Mouse (Mus musculus) embryonic facial prominence, embryonic 14.5 days (tissue): ENCODE measurements around the gene Itpkb. TPM values are rescaled to one million over a fixed set of nuclear protein-coding genes. Genes with fewer than 3 reads are reported as not detected.
A peak's percentile ranks its signal among the peaks of the same experiment; 100 is the strongest.

Experiments used
- ATAC-seq: fragments of 200-750 bp; cut with Nextera tagmentation; 2 replicates; pipeline ENCODE4 v1.8.0; 2017; ENCODE audit warnings: low read depth, moderate number of reproducible peaks, moderate TSS enrichment
- DNase-seq: peaks from one replicate; pipeline ENCODE4 v3.0.0-alpha.2; 2015; ENCODE audit warnings: low spot score
- H3K27ac ChIP-seq: fragments of 300-500 bp; sonication (generic); replicated peaks from 2 replicates; pipeline ENCODE4 v1.5.1; 2014; ENCODE audit warnings: low read depth, mild to moderate bottlenecking, low read length, moderate library complexity
- H3K27me3 ChIP-seq: fragments of 300-500 bp; sonication (generic); replicated peaks from 2 replicates; pipeline ENCODE4 v1.6.1; 2014; ENCODE audit warnings: low read length; ENCODE audit not compliant: control insufficient read depth, insufficient read depth
- H3K36me3 ChIP-seq: fragments of 300-500 bp; sonication (generic); 2 replicates; pipeline ENCODE4 v1.6.1; 2014; ENCODE audit warnings: low read length, mixed read lengths; ENCODE audit not compliant: control insufficient read depth, insufficient read depth
- H3K4me1 ChIP-seq: fragments of 300-500 bp; sonication (generic); 2 replicates; pipeline ENCODE4 v1.6.1; 2014; ENCODE audit warnings: antibody characterized with exemption, low read length; ENCODE audit not compliant: control insufficient read depth, insufficient read depth
- H3K4me2 ChIP-seq: fragments of 300-500 bp; sonication (generic); 2 replicates; pipeline ENCODE4 v1.6.1; 2014; ENCODE audit warnings: low read depth, mild to moderate bottlenecking, low read length, moderate library complexity, mixed read lengths
- H3K4me3 ChIP-seq: fragments of 300-500 bp; sonication (generic); 2 replicates; pipeline ENCODE4 v1.5.1; 2014; ENCODE audit warnings: low read depth, mild to moderate bottlenecking, low read length
- H3K9ac ChIP-seq: fragments of 300-500 bp; sonication (generic); 2 replicates; pipeline ENCODE4 v1.6.1; 2014; ENCODE audit warnings: low read depth, mild to moderate bottlenecking, low read length, moderate library complexity, mixed read lengths
- H3K9me3 ChIP-seq: fragments of 300-500 bp; sonication (generic); 2 replicates; pipeline ENCODE4 v1.6.1; 2016; ENCODE audit warnings: low read length; ENCODE audit not compliant: control insufficient read depth
- WGBS: fragments of 180-500 bp; shearing (Covaris S2); extraction: QIAGEN DNeasy Blood & Tissue Kit; methylation state at CpG from one replicate; pipeline ENCODE4 v1.1.7; 2014; 5-methylcytosine and 5-hydroxymethylcytosine counted together
- polyA plus RNA-seq: library from polyadenylated mRNA; unstranded; fragments of >200 nt; fragmentation: Nextera tagmentation; extraction: Ambion mirVana; gene quantifications from 2 replicates; pipeline ENCODE4 v1.2.1, GENCODE M21; 2014

The Itpkb gene
- polyA plus RNA-seq, 1 experiment from 2014 or later = 7.6 TPM

- no peak for DNase-seq
- peak; percentile 2; the same call in 1 of the 2 replicates for ATAC-seq
- peak overlapping the region; percentile 65; the same call in 1 of the 2 replicates for H3K9ac ChIP-seq
- H3K27ac ChIP-seq = peak overlapping the region; percentile 89
- no peaks in the 10 kb centered on the region for H3K36me3 ChIP-seq
- H3K27me3 ChIP-seq = no peaks in the 10 kb centered on the region
- peaks cover 28% of the 10 kb centered on the region for H3K4me1 ChIP-seq
- no peaks in the 10 kb centered on the region for H3K9me3 ChIP-seq
- peak overlapping the region; percentile 44 for H3K4me3 ChIP-seq
- H3K4me2 ChIP-seq = peak overlapping the region; percentile 73
- 26% methylated on average over 2 of the region's 2 CpGs for WGBS
Observed at GRCm38 (mm10) chr1:180364720-180365119, 34.4 kb downstream of the Itpkb start.

- WGBS = 2% methylated on average over 29 of the region's 29 CpGs
- H3K4me1 ChIP-seq = peaks cover 28% of the 10 kb centered on the region
- H3K27ac ChIP-seq = peak overlapping the region; percentile 89
- ATAC-seq (peak; percentile 98), DNase-seq (peak; percentile 96)
- H3K27me3 ChIP-seq = no peaks in the 10 kb centered on the region
- H3K4me3 ChIP-seq = peak overlapping the region; percentile 44
- H3K36me3 ChIP-seq = no peaks in the 10 kb centered on the region
- no peaks in the 10 kb centered on the region for H3K9me3 ChIP-seq
- H3K4me2 ChIP-seq = peak overlapping the region; percentile 73
- H3K9ac ChIP-seq = peak overlapping the region; percentile 65
Observed at GRCm38 (mm10) chr1:180365180-180365810, 35.0 kb downstream of the Itpkb start.

GRCm38 (mm10) chr1:180365983-180366811 is 35.9 kb downstream of the Itpkb start:
- no peaks in the 10 kb centered on the region for H3K9me3 ChIP-seq
- H3K27me3 ChIP-seq = no peaks in the 10 kb centered on the region
- no peaks in the 10 kb centered on the region for H3K36me3 ChIP-seq
- peaks cover 28% of the 10 kb centered on the region for H3K4me1 ChIP-seq
- peak overlapping the region; percentile 73 for H3K4me2 ChIP-seq
- DNase-seq = no peak
- no peak for ATAC-seq
- no peak overlapping the region for H3K9ac ChIP-seq
- peak overlapping the region; percentile 89 for H3K27ac ChIP-seq
- WGBS = 72% methylated on average over 18 of the region's 18 CpGs
- peak overlapping the region; percentile 44; the same call in 1 of the 2 replicates for H3K4me3 ChIP-seq

GRCm38 (mm10) chr1:180367045-180367619 is 36.8 kb downstream of the Itpkb start:
- ATAC-seq (no peak), DNase-seq (no peak)
- 75% methylated on average over 3 of the region's 3 CpGs for WGBS
- no peak overlapping the region for H3K9ac ChIP-seq
- no peak overlapping the region for H3K4me3 ChIP-seq
- peaks cover 28% of the 10 kb centered on the region for H3K4me1 ChIP-seq
- no peaks in the 10 kb centered on the region for H3K36me3 ChIP-seq
- H3K9me3 ChIP-seq = no peaks in the 10 kb centered on the region
- H3K27me3 ChIP-seq = no peaks in the 10 kb centered on the region
- no peak overlapping the region for H3K27ac ChIP-seq
- no peak overlapping the region for H3K4me2 ChIP-seq

- Histone ChIP-seq H3K9ac (no peak overlapping the region), H3K4me3 (no peak overlapping the region), H3K36me3 (no peaks in the 10 kb centered on the region), H3K4me2 (no peak overlapping the region), H3K27ac (no peak overlapping the region), H3K9me3 (no peaks in the 10 kb centered on the region), H3K27me3 (no peaks in the 10 kb centered on the region), H3K4me1 (peaks cover 28% of the 10 kb centered on the region)
- 70% methylated on average over 3 of the region's 3 CpGs for WGBS
- ATAC-seq = no peak
- no peak for DNase-seq
Observed at GRCm38 (mm10) chr1:180367626-180368025, 37.3 kb downstream of the Itpkb start.

- Histone ChIP-seq H3K27ac (no peak overlapping the region), H3K4me2 (no peak overlapping the region), H3K4me1 (peaks cover 28% of the 10 kb centered on the region), H3K4me3 (no peak overlapping the region), H3K9me3 (no peaks in the 10 kb centered on the region), H3K9ac (0 out of 2 replicates have a peak overlapping the region, but pooled peaks have one; percentile 26), H3K27me3 (no peaks in the 10 kb centered on the region), H3K36me3 (no peaks in the 10 kb centered on the region)
- DNase-seq = no peak
- no peak for ATAC-seq
- 79% methylated on average over 7 of the region's 7 CpGs for whole genome bisulfite sequencing
Observed at GRCm38 (mm10) chr1:180368112-180368511, 37.8 kb downstream of the Itpkb start.

- 47% methylated on average over 9 of the region's 9 CpGs for WGBS
- no peak overlapping the region; the same call in 1 of the 2 replicates for H3K27ac ChIP-seq
- DNase-seq = no peak
- H3K4me2 ChIP-seq = no peak overlapping the region
- H3K4me3 ChIP-seq = no peak overlapping the region
- H3K27me3 ChIP-seq = no peaks in the 10 kb centered on the region
- H3K9ac ChIP-seq = no peak overlapping the region
- no peaks in the 10 kb centered on the region for H3K36me3 ChIP-seq
- H3K4me1 ChIP-seq = peaks cover 29% of the 10 kb centered on the region
- no peaks in the 10 kb centered on the region for H3K9me3 ChIP-seq
- no peak for ATAC-seq
Observed at GRCm38 (mm10) chr1:180368646-180369045, 38.4 kb downstream of the Itpkb start.

- WGBS = 71% methylated on average over 10 of the region's 10 CpGs
- H3K27ac ChIP-seq = no peak overlapping the region
Observed at GRCm38 (mm10) chr1:180370858-180371652, 40.8 kb downstream of the Itpkb start.

More at GRCm38 (mm10) chr1:180370858-180371652, 40.8 kb downstream of the Itpkb start:
- Histone ChIP-seq H3K27me3 (no peaks in the 10 kb centered on the region), H3K4me3 (no peak overlapping the region), H3K4me2 (no peak overlapping the region), H3K36me3 (no peaks in the 10 kb centered on the region), H3K4me1 (peaks cover 21% of the 10 kb centered on the region), H3K9ac (no peak overlapping the region), H3K9me3 (no peaks in the 10 kb centered on the region)
- ATAC-seq = no peak
- no peak for DNase-seq
